Mouse (Mus musculus): ENCODE results near the gene Lamc1. TPM values are rescaled to one million over a fixed set of nuclear protein-coding genes. Genes with fewer than 3 reads are reported as not detected.
"Not testable (repeated sequence)": the region's sequence is repeated elsewhere in the genome, so short reads cannot be mapped to it uniquely, and the experiment has no call there.

The Lamc1 gene
- polyA plus RNA-seq, 1 experiment from 2014 or later = 25.6 TPM

DNA sequence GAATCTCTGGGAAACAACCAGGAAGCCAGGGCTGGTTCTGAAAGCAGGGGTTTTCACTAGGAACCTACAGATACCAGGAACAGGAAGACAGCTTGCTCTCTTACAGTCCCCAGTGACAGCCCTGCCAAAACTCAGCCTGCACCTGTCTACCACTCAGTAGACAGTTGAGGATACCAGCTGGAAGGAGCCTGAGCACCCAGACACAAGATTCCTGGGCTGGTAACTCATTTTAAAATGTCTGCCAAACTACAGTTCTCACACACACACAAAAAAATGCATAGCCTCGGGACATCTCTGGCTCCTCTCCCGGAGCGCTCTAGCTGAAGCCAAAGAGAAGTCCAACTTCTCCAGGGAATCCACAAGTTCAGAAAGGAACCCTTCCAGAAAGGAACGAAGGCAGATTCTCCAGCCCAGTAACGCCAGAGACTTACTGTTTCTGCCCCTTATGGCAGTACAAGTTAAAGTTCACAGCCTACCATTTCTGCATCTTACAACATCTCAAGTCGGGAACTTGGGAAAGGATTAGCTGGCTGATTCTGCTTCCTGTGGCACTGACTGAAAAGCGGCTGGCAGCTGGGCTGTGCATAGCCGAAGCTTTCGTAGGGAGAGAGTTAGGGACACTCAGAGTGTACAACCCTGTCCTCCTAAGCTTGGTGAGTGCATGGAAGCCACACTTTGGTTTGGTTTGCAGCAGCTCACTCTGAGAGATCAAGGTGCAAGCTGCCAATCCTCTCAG is 24.2 kb downstream of the Lamc1 start:
- Histone ChIP-seq H3K27me3 (ENCODE audit: low read depth, poor library complexity, severe bottlenecking) (no peaks in the 10 kb centered on the region), H3K27ac (no peak overlapping the region), H3K4me1 (peaks cover 16% of the 10 kb centered on the region), H3K36me3 (peaks cover under 1% of the 10 kb centered on the region; the same call in 1 of the 2 replicates), H3K4me3 (no peak overlapping the region), H3K9me3 (replicated peaks) (no peaks in the 10 kb centered on the region)
- 73% methylated on average over 9 of the region's 9 CpGs for WGBS
- no peak for DNase-seq (ENCODE audit: low spot score)

DNA sequence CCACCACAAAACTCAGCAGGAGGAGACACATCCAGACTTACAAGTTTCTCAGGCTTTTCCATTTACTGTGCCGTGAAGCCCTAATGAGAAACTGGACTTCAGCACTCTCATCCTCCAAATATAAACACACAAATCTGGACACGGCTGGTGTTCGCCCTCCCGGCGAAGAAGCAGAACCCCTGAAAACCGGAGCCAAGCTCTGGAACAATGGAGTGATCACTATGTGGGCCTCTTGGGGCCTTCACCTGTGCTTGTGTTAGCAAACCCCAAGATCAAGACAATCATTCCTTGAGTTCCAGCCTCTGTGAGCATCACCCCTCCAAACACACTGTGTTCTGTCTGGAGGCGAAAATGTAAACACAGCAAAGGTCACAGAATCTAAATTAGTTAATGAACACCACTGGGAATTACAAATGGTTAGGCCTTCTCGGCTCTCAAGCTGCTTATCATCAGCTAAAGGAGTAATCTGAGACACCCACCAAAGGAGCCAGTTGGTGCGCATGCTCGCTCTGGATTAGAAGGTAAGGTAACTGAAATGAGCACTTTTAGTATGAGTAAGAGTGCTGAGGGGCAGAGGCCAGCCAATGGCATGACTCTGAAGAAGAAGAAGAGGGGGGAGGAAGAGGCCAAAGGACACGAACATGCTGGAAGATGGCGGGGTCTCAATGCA is 24.9 kb downstream of the Lamc1 start:
- no peaks in the 10 kb centered on the region for H3K9me3 ChIP-seq (replicated peaks)
- H3K4me1 ChIP-seq = peaks cover 16% of the 10 kb centered on the region

DNA sequence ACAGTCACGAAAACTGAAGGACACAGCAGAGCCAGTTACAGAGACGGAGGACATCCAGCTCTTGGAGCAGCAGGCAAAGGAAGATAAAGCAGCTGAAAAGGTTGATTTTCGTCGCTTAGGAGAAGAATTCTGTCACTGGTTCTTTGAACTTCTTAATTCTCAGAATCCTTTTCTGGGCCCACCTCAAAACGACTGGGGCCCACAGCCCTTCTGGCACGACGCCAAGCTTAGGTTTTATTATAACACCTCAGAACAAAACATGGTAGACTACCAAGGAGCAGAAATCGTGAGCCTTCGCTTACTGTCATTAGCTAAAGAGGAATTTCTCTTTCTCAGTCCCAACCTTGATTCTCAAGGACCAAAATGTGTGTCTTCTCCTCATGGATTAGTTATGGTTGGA is 26.9 kb downstream of the Lamc1 start:
- WGBS = 92% methylated on average over 9 of the region's 9 CpGs
- H3K4me1 ChIP-seq = peaks cover 16% of the 10 kb centered on the region
- H3K4me3 ChIP-seq; DNase-seq (ENCODE audit: low spot score); H3K27ac ChIP-seq; H3K9me3 ChIP-seq (replicated peaks); H3K36me3 ChIP-seq; H3K27me3 ChIP-seq (ENCODE audit: low read depth, poor library complexity, severe bottlenecking): not testable (repeated sequence)

More for the DNA sequence above, 24.9 kb downstream of the Lamc1 start:
- Histone ChIP-seq H3K36me3 (no peaks in the 10 kb centered on the region), H3K27ac (no peak overlapping the region), H3K4me3 (no peak overlapping the region), H3K27me3 (ENCODE audit: low read depth, poor library complexity, severe bottlenecking) (no peaks in the 10 kb centered on the region)
- no peak for DNase-seq (ENCODE audit: low spot score)
- 74% methylated on average over 12 of the region's 12 CpGs for WGBS

- peaks cover 16% of the 10 kb centered on the region for H3K4me1 ChIP-seq
- H3K36me3 ChIP-seq; DNase-seq (ENCODE audit: low spot score); H3K9me3 ChIP-seq (replicated peaks); H3K27me3 ChIP-seq (ENCODE audit: low read depth, poor library complexity, severe bottlenecking); H3K27ac ChIP-seq; H3K4me3 ChIP-seq: not testable (repeated sequence)
- WGBS = 92% methylated on average over 22 of the region's 22 CpGs
Observed at GRCm38 (mm10) chr1:153305249-153305648, 27.3 kb downstream of the Lamc1 start.

DNA sequence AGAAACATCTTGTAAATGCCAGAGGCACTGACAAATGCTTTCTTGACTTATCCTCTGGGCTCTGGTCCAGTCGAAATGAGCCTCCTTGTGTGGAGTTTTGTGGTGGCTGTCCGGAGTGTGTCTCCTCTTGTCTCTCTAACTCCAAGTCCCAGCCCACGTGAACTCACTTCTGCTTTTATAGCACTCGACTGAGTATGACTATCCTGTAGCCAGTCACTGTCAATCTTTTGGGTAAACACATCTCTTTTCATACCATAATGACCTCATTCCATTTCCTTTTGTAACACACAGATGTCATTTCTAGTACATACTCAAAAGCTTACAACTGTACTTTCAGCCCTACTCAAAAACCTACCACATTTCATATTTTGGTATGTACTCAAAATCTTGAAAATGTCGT is 33.1 kb downstream of the Lamc1 start:
- H3K27me3 ChIP-seq (ENCODE audit: low read depth, poor library complexity, severe bottlenecking); DNase-seq (ENCODE audit: low spot score); H3K27ac ChIP-seq; H3K9me3 ChIP-seq (replicated peaks); H3K36me3 ChIP-seq; H3K4me1 ChIP-seq; H3K4me3 ChIP-seq: not testable (repeated sequence)
- WGBS = 86% methylated on average over 5 of the region's 5 CpGs

GRCm38 (mm10) chr1:153297774-153298363 is 34.7 kb downstream of the Lamc1 start:
- not testable (repeated sequence) for H3K4me1 ChIP-seq; H3K36me3 ChIP-seq; H3K4me3 ChIP-seq; DNase-seq (ENCODE audit: low spot score); H3K27me3 ChIP-seq (ENCODE audit: low read depth, poor library complexity, severe bottlenecking); H3K9me3 ChIP-seq (replicated peaks); H3K27ac ChIP-seq
- 91% methylated on average over 4 of the region's 4 CpGs for WGBS

DNA sequence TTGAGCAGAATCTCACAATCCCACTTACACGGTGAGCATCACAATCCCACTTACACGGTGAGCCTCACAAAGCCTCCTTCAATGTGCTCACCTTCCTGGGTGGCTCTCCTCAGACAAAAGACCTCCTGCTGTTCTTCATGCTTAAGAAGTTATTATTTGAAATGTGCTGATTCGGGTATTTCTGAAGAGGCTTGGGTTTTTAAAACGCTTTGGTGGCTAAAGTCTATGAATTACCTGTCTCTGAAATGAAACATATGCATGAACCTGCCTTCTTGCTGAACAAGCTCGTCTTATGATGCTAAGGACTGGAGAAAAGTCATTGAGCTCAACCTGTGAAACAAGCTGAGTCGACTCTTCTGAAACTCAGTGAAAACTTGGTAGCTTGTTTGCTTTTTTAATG is 36.6 kb downstream of the Lamc1 start:
- Histone ChIP-seq H3K27me3 (ENCODE audit: low read depth, poor library complexity, severe bottlenecking) (no peaks in the 10 kb centered on the region), H3K27ac (no peak overlapping the region), H3K4me1 (peaks cover 25% of the 10 kb centered on the region), H3K4me3 (no peak overlapping the region), H3K36me3 (no peaks in the 10 kb centered on the region), H3K9me3 (replicated peaks) (no peaks in the 10 kb centered on the region)
- 91% methylated on average over 6 of the region's 6 CpGs for WGBS
- no peak for DNase-seq (ENCODE audit: low spot score)

DNA sequence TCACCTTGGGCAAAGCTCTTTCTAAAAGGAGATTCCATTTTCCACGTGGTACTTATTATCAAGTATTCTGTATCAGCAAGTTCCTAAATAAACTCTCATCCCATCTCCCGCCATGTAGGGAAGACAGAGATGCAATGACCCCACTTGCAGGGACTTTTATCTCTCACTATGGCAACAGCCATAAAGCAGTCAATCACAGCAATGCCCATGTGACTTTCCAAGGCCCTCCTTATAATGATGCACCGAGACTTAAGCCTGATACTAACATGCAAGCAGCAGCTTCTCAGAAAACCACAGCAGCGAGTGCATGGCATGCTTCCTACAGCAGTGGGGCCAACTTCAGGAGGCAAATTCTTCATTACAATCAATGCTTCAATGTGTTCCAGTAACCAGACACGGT is 39.7 kb downstream of the Lamc1 start:
- H3K4me1 ChIP-seq = peaks cover 28% of the 10 kb centered on the region
- H3K4me3 ChIP-seq = no peak overlapping the region
- no peaks in the 10 kb centered on the region for H3K9me3 ChIP-seq (replicated peaks)
- H3K27me3 ChIP-seq (ENCODE audit: low read depth, poor library complexity, severe bottlenecking) = no peaks in the 10 kb centered on the region
- no peak overlapping the region for H3K27ac ChIP-seq
- 52% methylated on average over 5 of the region's 5 CpGs for WGBS
- DNase-seq (ENCODE audit: low spot score) = no peak
- H3K36me3 ChIP-seq = no peaks in the 10 kb centered on the region

DNA sequence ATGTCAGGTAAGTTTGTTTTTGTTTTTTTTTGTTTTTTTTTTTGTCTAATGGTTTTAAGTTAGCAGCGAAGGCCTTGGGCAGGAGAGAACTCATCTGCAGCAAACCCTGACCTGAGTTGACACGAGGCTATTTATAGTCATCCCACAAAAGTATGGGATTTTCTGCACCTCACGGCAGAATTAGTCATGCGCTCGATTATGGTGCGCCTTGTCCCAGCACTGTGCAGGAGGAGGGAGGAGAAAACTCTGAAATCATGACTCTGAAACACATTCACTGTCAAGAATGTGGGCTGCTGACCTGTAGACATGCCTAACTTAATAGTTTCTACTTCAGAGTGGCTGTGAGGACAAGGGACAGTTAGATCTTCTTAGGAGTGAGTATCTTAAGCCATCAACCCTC is 40.4 kb downstream of the Lamc1 start:
- Histone ChIP-seq H3K36me3 (no peaks in the 10 kb centered on the region), H3K27me3 (ENCODE audit: low read depth, poor library complexity, severe bottlenecking) (no peaks in the 10 kb centered on the region), H3K27ac (no peak overlapping the region), H3K4me3 (no peak overlapping the region), H3K4me1 (peaks cover 28% of the 10 kb centered on the region), H3K9me3 (replicated peaks) (no peaks in the 10 kb centered on the region)
- no peak for DNase-seq (ENCODE audit: low spot score)
- 62% methylated on average over 6 of the region's 6 CpGs for WGBS

- no peak overlapping the region for H3K27ac ChIP-seq
- H3K36me3 ChIP-seq = no peaks in the 10 kb centered on the region
- H3K4me1 ChIP-seq = peaks cover 28% of the 10 kb centered on the region
- no peak for DNase-seq (ENCODE audit: low spot score)
- H3K27me3 ChIP-seq (ENCODE audit: low read depth, poor library complexity, severe bottlenecking) = no peaks in the 10 kb centered on the region
- WGBS = 42% methylated on average over 4 of the region's 4 CpGs
- H3K4me3 ChIP-seq = no peak overlapping the region
- H3K9me3 ChIP-seq (replicated peaks) = no peaks in the 10 kb centered on the region
Observed at GRCm38 (mm10) chr1:153291416-153291815, 41.2 kb downstream of the Lamc1 start.

- WGBS = 87% methylated on average over 4 of the region's 4 CpGs
- peaks cover 27% of the 10 kb centered on the region for H3K4me1 ChIP-seq
- H3K27me3 ChIP-seq (ENCODE audit: low read depth, poor library complexity, severe bottlenecking) = no peaks in the 10 kb centered on the region
- DNase-seq (ENCODE audit: low spot score) = no peak
- H3K36me3 ChIP-seq = no peaks in the 10 kb centered on the region
- no peak overlapping the region for H3K27ac ChIP-seq
- H3K9me3 ChIP-seq (replicated peaks) = no peaks in the 10 kb centered on the region
- H3K4me3 ChIP-seq = no peak overlapping the region
Observed at GRCm38 (mm10) chr1:153288010-153288409, 44.6 kb downstream of the Lamc1 start.

DNA sequence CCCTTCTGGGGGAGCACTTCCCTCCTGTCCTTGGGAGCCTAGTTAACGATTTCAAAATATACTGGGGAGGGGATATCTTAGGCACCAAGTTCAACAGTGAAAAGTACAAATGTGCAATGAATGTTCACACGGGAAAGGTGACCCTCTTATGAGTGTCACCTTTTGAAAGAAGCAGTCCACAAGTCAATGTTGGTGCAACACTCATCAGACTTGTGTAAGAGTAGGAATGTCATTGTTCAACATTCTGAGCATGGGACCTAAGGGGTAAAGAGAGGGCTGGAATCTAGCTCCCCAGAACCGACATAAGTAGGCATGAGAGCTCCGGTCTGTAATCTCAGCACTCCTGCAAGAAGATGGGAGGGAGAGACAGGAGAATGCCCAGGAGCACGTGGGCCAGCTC is 45.1 kb downstream of the Lamc1 start:
- WGBS = 84% methylated on average over 5 of the region's 5 CpGs
- Histone ChIP-seq H3K36me3 (no peaks in the 10 kb centered on the region), H3K27ac (no peak overlapping the region), H3K4me3 (no peak overlapping the region), H3K9me3 (replicated peaks) (no peaks in the 10 kb centered on the region), H3K27me3 (ENCODE audit: low read depth, poor library complexity, severe bottlenecking) (no peaks in the 10 kb centered on the region), H3K4me1 (peaks cover 22% of the 10 kb centered on the region)
- DNase-seq (ENCODE audit: low spot score) = no peak

- H3K36me3 ChIP-seq = no peaks in the 10 kb centered on the region
- no peaks in the 10 kb centered on the region for H3K9me3 ChIP-seq (replicated peaks)
- peaks cover 19% of the 10 kb centered on the region for H3K4me1 ChIP-seq
- WGBS = 86% methylated on average over 9 of the region's 9 CpGs
- no peak overlapping the region for H3K27ac ChIP-seq
- DNase-seq (ENCODE audit: low spot score) = no peak
- no peak overlapping the region for H3K4me3 ChIP-seq
- no peaks in the 10 kb centered on the region for H3K27me3 ChIP-seq (ENCODE audit: low read depth, poor library complexity, severe bottlenecking)
Observed at GRCm38 (mm10) chr1:153286216-153286615, 46.4 kb downstream of the Lamc1 start.

All from limb, embryonic 10.5 days (tissue).